Mouse (Mus musculus): ENCODE data around the gene Notch2. TPM values are rescaled to one million over a fixed set of nuclear protein-coding genes. Genes with fewer than 3 reads are reported as not detected.
A peak's percentile ranks its signal among the peaks of the same experiment; 100 is the strongest.

The Notch2 gene
- 10 to 100 TPM; 38.5 to 40.1 TPM for total RNA-seq (2021)

DNA sequence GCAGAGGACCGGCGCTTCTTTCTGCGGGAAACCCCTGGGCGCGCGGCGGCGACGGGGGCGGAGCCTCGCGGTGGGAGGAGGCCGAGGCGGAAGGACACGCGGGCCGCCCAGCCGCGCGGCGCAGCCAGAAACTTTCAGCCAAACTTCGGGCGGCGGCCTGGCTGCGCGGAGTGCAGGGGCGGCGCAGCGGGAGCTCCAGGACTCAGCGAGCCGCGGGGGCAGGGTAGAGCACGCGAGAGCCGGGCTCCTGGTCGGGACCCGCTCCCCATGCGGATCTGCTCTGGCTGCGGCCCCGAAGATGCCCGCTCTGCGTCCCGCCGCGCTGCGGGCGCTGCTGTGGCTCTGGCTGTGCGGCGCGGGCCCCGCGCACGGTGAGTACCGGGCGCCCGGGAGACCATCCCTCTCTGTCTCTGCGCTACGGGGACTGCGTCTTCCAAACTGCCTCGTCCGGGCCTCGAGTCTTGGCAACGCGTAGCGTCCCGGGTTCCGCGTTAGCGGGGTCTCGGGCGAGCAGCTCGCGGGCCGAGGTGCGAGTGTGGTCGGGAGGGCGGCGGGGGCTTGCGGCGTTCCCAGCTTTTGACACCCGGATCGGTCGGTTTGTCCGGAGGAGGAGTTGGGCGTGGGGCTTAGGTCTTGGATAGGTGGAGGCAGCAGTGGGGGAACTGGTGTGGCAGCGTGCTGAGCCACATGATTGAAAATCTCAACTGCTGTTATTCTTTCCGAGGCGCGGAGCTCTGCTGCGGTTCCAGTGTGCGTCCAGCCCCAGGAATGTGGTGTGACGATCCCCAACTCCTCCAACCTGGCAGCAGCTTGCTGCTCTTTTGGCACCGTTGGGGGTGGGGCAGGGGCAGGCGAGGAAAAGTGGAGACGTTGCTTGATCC lies at the start of gene Notch2:
Gene Notch2 (plus strand): TSS at position 127 of the 881 bp plus-strand sequence.
- peak; percentile 97 for DNase-seq

DNA sequence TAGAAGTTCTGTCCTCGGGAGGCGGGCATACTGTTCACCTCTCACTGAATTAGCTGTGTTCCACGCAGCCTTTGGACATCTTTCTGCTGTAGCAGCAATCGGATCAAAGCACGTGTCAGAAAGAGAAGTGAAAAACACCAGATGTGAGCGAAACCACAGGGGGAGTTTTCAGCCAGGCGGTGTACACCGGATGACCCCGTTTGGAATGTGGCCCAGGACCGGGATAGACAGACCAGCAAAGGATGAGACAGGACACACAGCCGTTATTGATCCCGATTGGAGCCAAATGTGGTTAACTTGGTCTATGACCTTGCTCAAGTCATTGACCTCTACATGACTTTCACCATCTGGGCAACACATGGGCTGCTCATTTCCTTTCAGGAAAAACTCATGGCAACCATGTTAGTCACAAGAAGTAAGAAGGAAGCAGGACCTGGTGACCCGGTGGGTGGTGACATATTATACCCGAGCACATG lies 48.4 kb upstream of the Notch2 start:
- DNase-seq, result peak; percentile 25

DNA sequence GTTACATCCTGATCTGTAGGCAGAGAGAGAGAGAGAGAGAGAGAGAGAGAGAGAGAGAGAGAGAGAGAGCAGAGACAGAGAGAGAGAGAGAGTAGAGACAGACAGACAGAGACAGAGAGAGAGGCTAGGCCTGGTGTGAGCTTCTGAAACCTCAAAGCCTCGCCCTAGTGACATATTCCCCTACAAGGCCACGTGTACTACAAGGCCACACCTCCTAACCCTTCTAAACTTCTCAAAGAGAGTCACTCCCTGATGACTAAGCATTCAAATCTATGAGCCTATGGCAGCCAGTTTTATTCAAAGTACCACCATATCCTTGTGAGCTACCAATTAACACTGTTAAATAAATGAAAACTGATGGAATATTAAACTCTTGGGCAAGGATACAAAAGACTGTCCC lies 45.7 kb upstream of the Notch2 start:
- DNase-seq, result no peak

DNA sequence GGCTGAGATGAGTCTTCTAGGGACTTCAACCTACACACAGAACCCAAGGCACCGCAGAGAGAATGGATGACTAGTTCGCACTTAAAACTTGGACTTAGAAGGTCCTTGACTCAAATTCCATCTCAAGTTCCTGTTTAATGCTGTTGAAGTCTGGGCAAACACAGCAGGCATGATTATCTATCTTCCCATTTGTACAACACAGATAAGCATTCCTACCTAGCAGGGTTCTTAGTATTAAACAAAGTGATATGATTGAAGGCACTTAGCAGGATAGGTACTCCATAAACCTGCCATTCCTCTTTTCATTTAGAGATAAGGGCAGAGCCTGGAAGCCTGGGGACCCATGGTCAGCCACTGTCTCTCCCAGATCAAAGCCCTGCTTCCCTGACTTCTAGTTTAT lies 45.1 kb upstream of the Notch2 start:
- no peak for DNase-seq

DNA sequence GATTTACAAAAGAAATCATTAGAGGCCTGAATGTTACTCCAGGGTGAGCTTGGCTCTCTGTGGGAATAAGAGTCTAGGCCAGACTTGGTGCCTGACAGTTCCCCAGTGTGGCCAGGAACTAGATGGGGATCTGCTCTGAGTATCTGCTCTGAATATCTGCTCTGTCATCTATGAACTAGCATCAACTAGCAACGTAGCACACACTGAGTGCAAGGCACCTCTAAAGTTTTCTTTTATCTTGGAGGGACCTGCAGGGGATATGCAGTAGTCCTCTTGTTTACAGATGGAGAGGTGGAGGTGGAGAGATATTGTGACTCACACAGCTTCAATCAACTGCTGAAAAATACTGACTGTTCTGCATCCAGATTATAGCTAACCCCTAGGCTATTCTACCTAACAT lies 44.3 kb upstream of the Notch2 start:
- DNase-seq, result no peak

DNA sequence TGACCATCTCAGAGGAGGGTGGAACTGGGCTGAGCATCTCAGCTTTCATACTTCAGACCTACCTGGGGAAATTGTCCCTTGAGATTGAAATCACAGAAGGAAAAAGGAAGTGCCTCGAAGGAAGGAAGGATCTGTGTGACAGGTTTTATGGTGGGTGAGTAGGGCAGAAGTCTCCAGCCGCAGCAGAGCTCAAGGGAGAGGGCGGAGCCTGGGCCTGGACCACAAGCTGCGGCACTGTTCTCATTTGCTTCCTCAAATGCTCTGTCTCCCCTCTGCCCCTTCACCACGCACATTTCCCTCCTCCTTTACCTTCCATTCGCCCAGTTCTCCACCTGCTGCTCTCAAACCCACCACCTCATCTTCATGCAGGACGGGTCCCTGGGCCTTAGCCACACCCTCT lies 42.2 kb upstream of the Notch2 start:
- no peak for DNase-seq

DNA sequence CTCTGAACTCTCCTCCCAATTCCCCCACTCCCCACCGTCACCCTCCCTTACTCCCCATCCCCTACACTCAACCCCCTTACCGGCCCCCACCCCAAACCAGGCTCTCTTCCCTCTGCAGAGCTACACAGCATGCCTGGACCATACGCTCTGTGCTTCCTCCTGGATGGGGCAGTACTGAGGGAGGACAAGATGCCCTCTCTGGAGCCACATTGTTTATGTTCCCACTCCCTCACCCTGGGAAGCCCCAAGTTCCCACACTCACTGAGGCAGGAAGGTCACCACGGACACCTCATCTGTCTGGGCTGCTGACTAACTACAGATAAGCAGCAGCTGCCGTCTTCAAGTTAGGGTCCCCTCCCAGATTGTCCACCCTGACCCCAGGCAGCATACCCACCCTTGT lies 41.1 kb upstream of the Notch2 start:
- no peak for DNase-seq

DNA sequence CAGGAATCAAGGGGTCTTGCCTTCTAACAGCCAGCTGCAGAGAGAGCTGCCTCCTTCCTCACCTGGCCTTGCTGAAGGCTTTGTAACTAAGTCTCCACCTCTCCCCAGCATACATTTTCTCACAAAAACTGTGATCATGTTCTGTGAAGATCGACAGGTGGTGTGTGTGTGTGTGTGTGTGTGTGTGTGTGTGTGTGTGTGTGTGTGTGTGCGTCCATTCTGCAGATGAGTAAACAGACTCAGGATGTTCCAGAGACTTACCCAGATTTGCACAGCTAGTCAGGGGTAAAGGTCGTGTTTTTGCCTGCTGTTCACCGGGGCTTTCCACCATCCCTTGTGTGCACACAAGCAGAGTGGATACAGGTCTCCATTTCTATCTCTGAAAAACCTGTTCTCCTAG lies 40.6 kb upstream of the Notch2 start:
- no peak for DNase-seq

DNA sequence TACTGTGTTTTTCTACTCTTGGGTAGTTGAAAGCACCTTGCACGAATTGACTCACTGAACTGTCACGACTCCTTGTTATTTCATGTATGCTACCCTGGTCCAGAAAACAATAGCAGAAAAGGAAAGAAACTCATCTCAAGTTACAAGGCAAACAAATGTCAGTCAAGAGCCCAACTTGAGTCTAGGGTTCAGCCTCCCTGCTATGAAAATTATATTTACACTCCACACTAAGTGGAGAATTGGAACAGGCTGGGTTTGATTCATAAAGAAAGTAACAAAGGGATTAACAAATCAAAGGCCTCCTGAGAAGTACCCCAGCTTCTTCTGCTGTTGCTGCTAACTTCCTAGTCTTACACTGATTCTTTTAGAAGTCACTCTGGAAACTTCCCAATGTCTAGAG lies 40.0 kb upstream of the Notch2 start:
- DNase-seq, result no peak

DNA sequence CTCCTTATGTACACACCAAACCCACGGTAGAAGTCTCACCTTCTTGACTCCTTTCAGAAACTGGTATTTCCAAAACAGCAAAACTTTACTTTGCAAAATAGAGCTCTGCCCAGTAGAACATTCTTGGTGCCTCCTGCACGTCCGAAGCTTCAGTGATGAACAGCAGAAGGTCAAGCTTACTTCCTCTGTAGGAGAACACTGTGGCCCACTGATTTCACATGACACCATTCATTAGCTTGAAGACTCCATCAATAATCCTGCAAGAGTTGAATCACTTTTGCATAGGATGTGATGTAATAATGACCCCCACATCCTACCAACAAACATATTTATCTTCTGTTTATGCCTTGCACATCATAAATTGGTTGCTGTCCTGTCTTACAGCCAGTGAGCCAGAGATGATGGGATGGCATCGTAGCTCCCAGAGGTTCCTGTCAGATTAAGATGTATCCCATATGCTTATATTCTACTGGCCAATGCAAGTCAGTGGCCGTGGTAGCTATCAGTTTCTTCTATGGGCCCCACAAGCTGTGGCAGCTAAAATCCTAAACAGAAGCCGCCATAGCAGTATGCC lies 39.0 kb upstream of the Notch2 start:
- no peak for DNase-seq

DNA sequence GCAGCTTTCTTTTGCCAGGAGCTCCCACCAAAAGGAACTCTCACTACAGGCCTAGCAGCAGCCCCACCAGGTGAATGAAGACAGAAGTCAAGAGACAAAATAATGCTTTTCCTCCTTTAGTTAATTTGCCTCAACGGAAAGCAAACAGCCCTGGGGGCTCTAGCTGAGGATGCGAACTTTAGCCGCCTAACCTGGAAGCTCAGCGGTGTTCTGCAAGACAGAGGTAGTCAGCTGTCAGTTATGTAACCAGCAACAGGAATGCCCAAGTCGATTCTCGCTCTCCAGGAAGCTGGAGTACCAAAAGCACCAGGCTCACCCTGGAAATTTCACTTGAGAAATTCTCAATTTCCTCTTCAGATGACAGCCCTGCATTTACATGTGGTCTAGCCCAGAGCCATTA lies 36.6 kb upstream of the Notch2 start:
- no peak for DNase-seq

DNA sequence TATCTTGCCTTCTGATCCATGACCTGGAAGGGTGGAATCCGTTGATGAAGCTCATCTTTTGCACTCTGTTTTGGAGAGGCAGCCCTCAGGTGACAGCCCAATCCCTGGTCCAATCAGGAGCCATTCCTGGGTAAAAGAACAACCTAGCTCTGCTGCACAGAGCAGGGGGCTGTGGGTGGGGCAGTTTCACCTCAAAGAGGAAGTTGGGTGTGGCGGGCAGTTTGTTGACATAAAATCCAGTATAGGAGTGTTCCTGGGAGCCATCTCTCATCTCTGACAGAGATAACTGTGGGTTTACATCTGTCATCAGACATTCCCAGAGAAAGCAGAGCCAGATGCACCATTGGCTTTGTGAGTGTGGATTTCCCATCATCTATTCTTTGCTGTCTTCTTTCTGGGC lies 34.6 kb upstream of the Notch2 start:
- DNase-seq, result no peak

DNA sequence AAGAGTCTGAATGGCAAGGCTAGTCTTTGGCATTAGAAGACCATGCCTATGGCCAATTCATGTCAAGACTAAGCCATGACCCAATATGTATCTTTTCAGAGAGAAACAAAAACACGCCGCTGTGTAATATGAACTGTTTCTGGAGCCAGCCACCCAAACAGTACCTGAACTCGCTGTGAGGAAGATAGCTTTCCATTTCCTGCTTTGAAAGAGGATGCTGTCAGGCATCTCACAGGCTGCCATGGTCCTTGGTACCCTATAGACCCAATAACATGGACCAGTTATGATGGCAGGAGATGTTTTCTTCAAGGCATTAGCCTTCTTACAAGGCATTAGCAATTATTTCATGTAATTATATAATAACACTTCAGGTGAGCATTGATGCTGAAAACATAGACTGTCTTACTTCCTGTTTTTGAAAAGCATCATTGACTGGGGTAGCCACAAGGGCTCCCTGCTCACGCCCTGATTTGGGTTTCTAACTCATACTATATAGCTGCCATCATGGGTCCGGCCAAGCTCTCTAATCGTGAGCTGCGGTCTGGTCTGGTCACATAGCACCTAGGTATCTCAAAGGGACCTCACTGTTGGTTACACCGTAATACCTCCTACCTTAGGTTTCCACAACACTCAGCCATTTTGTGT lies 32.5 kb upstream of the Notch2 start:
- DNase-seq, result no peak

DNA sequence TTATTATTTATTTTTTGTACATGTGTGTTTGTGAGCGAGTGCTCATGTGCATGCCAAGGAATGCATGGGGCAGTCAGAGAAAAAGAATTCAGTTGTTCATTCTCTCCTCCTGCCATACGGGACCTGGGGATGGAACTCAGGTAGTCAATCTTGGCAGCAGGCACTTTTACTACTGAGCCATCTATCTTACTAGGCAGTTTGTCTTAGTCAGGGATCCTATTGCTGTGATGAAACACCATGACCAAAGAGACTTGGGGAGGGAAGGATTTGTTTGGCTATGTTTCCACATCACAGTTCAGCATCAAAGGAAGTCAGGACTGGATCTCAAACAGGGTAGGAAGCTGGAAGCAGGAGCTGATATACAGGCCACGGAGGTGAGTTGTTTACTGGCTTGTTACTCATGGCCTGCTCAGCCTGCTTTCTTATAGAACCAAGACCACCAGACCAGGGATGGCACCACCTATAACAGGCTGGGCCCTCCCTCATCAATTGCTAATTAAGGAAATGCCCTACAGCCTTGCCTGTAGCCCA lies 31.9 kb upstream of the Notch2 start:
- DNase-seq, result no peak

DNA sequence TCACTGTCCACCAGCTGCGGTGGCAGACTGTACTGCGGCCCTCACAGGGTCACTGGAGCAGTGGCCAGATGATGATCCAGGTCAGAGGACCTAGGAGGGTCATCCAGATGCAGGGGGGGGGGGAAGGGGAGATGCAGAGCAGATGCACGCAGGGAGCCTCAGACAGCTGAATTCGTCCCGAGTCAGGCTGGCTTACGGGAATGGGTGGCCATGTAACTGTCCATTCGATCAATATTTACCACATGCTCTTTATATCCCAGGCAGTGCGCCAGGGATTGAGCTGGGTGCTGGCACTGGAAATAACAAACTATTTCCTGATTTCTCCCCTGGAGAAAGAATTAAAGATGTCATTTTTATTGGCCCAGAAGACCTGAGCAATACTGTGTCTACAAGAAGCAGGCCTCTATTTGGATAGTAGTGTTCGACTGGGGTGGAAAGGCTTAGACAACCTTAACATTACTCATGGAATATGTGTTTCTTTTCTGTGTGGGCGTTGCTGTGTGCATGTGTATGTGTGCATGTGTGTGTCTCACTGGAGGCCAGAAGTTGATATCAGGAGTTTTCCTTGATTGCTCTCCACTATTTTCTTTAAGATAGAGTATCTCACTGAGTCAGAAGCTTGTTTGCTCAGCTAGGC lies 28.3 kb upstream of the Notch2 start:
- no peak for DNase-seq

DNA sequence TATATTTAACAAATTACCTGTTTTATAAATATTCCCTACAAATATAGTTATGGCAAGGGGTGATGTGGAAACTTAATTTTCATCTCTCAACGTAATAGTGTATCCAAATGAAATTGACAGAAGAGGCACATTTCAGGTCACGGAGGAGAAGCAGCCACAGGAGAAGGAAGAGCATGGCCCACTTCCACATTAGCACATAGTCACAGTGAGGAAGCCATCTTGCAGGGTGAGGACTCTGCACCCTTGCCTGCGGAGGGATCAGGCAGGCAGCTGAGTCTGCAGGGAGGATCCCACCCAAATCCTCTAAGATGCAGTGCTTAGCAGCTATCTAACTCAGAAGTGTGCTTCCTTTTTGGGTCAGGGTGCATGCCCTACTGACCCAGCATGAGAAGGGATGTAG lies 27.6 kb upstream of the Notch2 start:
- DNase-seq, result no peak

DNA sequence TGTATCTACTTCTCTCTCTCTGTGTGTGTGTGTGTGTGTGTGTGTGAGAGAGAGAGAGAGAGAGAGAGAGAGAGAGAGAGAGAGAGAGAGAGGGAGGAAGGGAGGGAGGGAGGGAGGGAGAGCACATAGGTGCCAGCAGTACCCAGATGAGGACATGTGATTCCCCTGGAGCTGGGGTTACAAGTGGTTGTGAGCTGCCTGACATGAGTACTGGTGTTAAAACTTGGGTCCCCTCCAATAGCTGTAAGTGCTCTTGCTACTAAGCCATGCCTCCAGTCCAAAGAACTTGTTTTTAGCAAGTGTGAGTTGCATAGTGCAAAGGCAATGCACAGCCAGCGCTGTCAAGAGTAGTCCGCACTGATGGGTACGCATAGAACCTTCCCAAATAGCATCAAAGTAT lies 26.2 kb upstream of the Notch2 start:
- no peak for DNase-seq

DNA sequence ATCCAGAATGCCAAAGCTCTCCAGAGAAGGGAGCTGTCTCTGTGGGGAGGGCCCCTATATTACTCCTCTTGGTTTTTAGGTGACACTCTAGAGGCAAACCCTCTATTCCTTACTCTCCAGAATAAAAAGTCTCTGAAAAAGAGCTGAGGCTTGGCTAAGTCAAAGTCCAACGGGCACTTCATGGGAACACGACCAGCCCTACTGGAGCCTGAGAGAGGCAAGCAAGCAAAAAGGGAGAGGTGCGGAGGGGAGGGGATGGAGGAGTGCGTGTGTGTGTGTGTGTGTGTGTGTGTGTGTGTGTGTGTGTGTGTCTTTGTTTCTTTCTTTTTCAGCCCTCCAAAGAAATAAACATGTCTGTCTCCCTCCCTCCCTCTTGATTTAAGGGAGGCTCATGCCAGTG lies 24.6 kb upstream of the Notch2 start:
- DNase-seq, result no peak

DNA sequence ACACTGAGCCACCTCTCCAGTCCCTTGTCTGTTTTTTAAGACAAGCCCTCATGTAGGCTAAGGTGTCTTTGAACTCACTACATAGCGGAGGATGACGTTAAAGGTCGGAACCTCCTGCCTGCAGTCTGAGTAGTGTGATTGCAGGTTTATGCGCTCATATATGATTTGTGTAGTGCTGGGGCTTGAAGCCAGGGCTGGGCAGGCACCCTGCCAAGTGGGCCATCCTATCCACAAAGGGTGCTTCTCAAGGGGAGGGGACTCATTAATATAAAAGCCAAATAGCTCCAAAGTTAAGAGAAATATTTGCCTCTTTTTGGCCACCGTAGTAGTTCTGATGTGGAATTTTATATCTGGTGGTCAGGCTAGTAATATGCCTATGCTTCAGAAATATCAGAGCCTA lies 22.8 kb upstream of the Notch2 start:
- DNase-seq, result peak; percentile 28

DNA sequence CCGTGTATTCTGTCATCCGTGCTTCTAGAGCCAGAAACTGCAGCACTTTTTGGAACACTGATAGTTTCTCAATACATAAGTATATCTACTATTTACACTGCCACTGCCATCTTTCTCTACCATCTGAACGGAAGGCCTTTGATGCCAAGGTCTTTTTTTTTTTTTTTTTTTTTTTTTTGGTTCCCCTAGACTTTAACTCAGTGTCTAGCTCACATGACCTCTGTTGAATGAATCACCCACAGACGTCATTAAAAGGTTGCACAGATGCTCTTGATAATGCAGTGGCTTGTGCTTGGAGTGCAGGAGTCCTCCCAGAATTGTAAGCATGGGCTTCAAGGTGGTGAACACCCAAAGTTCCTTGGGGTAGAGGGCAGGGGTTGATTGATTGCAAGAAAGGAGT lies 21.0 kb upstream of the Notch2 start:
- no peak for DNase-seq

DNA sequence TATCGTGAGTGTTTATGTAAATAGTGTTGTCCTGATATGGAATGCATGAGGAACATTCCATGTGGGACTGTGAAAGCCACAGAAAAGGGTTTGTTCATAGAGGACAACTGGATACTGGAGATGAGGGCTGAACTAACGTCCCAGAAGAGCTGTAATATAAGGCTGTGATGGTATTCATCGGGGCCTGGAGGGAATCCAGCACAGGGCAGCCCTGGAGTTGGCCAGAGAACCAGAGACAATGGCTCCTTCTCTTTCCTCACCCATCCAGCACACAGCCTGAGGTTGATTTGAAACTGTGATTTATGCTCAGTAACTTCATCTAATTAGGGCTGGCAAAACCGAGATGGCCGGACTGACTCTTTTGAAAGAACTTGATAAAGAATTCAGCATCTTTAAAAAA lies 20.1 kb upstream of the Notch2 start:
- no peak for DNase-seq

DNA sequence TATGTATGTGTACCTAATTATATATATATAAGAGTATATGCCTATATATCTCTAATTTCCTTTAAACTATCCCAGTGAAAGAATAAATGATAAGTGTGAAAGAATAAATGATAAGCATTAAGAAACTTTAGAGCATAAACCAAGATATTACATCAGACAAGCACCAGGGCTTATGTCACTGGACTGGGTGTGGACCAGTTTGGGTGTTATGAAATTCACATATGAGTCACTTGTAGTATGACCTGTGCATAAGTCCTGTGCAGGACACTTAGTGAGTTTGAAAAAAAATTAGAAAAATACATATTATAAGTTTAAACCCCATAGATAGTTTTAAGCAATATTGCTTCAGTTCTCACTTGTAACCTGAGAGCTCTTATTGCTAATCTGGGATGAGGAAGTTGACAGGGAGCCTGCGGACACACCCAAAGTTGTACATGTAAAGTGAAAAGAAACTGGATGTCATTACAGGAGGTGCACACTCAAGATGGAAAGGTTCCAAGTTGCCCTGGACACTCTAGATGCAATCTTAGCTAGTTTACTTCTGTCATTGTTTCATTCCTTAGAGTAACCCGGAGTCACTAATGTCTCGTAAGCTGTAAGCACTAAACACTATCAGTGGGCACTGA lies 19.3 kb upstream of the Notch2 start:
- no peak for DNase-seq

DNA sequence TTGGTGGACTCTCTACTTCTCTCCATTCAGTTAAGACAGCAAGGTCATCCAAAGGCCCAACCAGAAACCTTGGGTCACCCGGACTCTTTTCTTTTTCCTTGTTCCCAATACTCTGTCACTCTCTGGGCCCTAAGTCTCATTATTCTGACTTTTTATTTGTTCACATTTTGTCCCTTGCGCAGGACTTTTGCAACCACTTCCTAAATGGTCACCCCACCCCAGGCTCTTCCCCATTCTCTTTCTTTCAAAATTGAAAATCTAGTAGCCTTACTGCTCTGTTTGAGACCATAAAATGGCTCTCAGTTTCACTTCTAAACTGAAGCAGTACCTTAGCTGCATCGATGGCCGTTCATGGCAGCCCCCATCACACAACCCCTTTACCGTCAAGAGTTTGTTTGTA lies 18.5 kb upstream of the Notch2 start:
- DNase-seq, result no peak
